Mouse (Mus musculus) midbrain, embryonic 14.5 days (tissue): ENCODE measurements around the gene 9430038I01Rik. TPM values are rescaled to one million over a fixed set of nuclear protein-coding genes. Genes with fewer than 3 reads are reported as not detected.

ENCODE experiments used
- ATAC-seq: fragments of 200-750 bp; cut with Nextera tagmentation; 2 replicates; pipeline ENCODE4 v1.8.0; 2017; ENCODE audit warnings: moderate number of reproducible peaks, moderate library complexity; ENCODE audit not compliant: low FRiP score, low TSS enrichment
- DNase-seq: peaks from one replicate; pipeline ENCODE4 v3.0.0-alpha.2; 2015
- H3K27ac ChIP-seq: fragments of 300-500 bp; sonication (generic); replicated peaks from 2 replicates; pipeline ENCODE4 v1.5.1; 2014; ENCODE audit warnings: mild to moderate bottlenecking, low read depth, low read length, moderate library complexity
- H3K27me3 ChIP-seq: fragments of 300-500 bp; sonication (generic); 2 replicates; pipeline ENCODE4 v1.6.1; 2014; ENCODE audit warnings: low read length, control low read depth, mixed read lengths; ENCODE audit not compliant: control insufficient read depth, insufficient read depth
- H3K36me3 ChIP-seq: fragments of 300-500 bp; sonication (generic); 2 replicates; pipeline ENCODE4 v1.6.1; 2014; ENCODE audit warnings: low read length, control low read depth; ENCODE audit not compliant: control insufficient read depth, insufficient read depth
- H3K4me1 ChIP-seq: fragments of 300-500 bp; sonication (generic); 2 replicates; pipeline ENCODE4 v1.6.1; 2014; ENCODE audit warnings: mild to moderate bottlenecking, antibody characterized with exemption, low read length, control low read depth; ENCODE audit not compliant: control insufficient read depth, insufficient read depth
- H3K4me2 ChIP-seq: fragments of 300-500 bp; sonication (generic); 2 replicates; pipeline ENCODE4 v1.6.1; 2014; ENCODE audit warnings: mild to moderate bottlenecking, low read length, moderate library complexity
- H3K4me3 ChIP-seq: fragments of 300-500 bp; sonication (generic); replicated peaks from 2 replicates; pipeline ENCODE4 v1.5.1; 2014; ENCODE audit warnings: low read depth, low read length
- H3K9ac ChIP-seq: fragments of 300-500 bp; sonication (generic); replicated peaks from 2 replicates; pipeline ENCODE4 v1.6.1; 2014; ENCODE audit warnings: mild to moderate bottlenecking, low read length, moderate library complexity
- H3K9me3 ChIP-seq: fragments of 300-500 bp; sonication (generic); 2 replicates; pipeline ENCODE4 v1.6.1; 2016; ENCODE audit warnings: low read length, control low read depth, mixed read lengths; ENCODE audit not compliant: control insufficient read depth
- WGBS: fragments of 180-500 bp; shearing (Covaris S2); extraction: QIAGEN DNeasy Blood & Tissue Kit; methylation state at CpG from one replicate; pipeline ENCODE4 v1.1.7; 2014; 5-methylcytosine and 5-hydroxymethylcytosine counted together
- polyA plus RNA-seq: library from polyadenylated mRNA; unstranded; fragments of >200 nt; fragmentation: Nextera tagmentation; extraction: Ambion mirVana; gene quantifications from 2 replicates; pipeline ENCODE4 v1.2.1, GENCODE M21; 2014

Gene 9430038I01Rik
- polyA plus RNA-seq, 1 experiment from 2014 or later, result 11.1 TPM

GRCm38 (mm10) chr7:137333951-137334350 is 76.6 kb downstream of the 9430038I01Rik start:
- no peaks in the 10 kb centered on the region for H3K36me3 ChIP-seq
- H3K4me1 ChIP-seq, result no peaks in the 10 kb centered on the region
- no peak for ATAC-seq
- H3K9me3 ChIP-seq, result no peaks in the 10 kb centered on the region
- WGBS, result 93% methylated on average over 2 of the region's 2 CpGs
- no peaks in the 10 kb centered on the region for H3K27me3 ChIP-seq
- H3K4me2 ChIP-seq, result no peak overlapping the region
- no peak overlapping the region for H3K27ac ChIP-seq
- DNase-seq, result no peak
- H3K9ac ChIP-seq, result no peak overlapping the region
- H3K4me3 ChIP-seq, result no peak overlapping the region

Other genes starting within 250 kb of the 9430038I01Rik start
- 34.0 and 43.4 TPM in 2 replicates for gene Ebf3, start 96.3 kb downstream of the 9430038I01Rik start, polyA plus RNA-seq
- gene Glrx3, start 26.9 kb upstream of the 9430038I01Rik start, polyA plus RNA-seq, result 263 and 302 TPM in 2 replicates